Mouse (Mus musculus) kidney, postnatal 4 days (tissue): Measurements from ENCODE around the gene Zdhhc8.
"Not testable (repeated sequence)": the region's sequence is repeated elsewhere in the genome, so short reads cannot be mapped to it uniquely, and the experiment has no call there.

Source experiments
- DNase-seq, 2 experiments: peaks; one replicate each; pipeline ENCODE4 v3.0.0; 2021; ENCODE audit warnings: mixed read lengths in 2 of 2

The Zdhhc8 gene

DNA sequence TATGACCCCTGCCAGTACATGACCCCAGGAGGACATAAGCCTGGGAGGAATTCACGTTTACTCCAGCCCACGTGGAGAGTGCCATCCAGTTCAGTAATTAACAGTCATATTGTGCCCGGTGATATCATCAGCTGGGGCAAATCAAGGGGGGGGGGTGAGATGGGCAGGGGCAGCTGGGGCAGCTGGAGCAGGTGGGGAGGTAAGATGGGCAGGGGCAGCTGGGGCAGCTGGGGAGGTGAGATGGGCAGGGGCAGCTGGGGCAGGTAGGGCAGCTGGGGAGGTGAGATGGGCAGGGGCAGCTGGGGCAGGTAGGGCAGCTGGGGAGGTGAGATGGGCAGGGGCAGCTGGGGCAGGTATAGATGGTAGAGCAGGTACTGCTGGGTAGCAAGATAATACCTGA is 39.4 kb downstream of the Zdhhc8 start:
- DNase-seq, result not testable (repeated sequence)

DNA sequence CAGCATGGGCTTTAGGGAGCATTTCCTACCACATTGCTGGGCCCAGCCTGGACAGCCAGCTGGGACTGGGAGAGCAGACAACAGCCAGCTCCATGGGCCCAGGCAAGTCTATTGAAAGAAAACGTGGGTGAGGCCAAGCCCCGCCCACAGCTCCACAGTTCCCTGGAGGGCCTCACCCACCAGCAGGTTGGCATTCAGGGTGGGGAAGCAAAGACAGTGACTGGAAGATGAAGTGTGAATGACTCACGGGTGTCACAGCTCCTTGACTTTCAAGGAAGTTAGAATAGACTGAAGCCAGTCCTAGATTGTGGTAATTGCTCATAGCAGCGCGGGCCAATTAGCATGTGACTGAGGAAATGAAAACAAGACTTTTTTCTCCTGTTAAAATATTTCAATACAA is 39.9 kb downstream of the Zdhhc8 start:
- DNase-seq, result peak; percentile 53 to 73

DNA sequence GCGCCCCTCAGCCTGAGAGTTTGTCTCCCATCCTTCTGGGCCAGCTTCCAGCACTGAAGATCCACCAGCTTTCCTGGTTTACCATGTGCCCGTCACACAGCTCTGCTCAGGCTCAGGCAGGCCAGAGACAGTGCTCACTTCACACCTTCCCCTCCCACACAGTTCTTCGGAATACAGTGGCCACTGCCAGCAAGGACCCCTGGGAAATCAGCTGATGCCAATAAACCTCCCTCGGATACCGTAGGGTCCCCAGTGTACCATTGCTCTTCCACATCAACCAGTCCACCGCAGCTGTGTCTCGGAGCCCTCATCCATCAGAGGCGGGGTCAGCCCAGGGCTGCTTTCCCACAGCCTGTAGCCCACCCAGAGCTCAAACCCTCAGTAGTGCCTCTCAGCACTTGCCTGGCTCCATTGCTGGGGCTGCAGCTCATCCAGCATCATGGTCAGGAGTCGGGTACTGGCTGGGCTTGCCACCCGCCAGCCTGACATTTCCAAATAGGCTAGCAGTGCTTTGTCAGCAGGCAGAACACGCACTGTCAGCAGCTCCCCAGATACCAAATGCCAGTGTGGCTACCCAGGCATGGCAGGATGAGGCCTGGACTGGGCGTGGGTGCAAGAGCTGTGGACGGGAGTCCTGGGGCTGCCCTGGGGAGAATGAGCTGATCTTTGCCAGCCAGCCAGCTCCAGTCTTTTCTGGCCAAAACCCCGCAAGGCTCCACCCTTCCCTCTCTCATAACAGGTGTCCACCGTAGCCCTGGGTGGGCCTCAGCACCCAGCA is 40.5 kb downstream of the Zdhhc8 start:
- peak; percentile 47 to 67 for DNase-seq

DNA sequence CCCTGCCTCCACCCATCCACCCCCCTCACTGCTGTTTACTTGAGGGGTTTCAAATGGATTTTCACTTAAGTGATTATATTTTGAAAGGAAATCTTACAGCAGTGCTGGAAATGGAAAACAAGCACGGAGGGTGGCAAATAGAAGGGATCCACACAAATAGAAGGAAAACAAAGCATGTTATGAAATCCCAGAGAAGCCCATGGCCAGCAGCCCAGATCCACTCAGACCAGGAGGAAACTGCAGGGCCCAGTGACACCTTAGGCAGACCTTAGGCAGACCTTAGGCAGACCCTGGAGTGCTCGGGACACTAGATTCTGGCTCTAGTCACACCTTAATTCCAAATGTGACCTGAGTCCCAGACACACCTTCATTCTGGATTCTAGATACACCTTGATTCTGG is 43.9 kb downstream of the Zdhhc8 start:
- DNase-seq, result no peak

DNA sequence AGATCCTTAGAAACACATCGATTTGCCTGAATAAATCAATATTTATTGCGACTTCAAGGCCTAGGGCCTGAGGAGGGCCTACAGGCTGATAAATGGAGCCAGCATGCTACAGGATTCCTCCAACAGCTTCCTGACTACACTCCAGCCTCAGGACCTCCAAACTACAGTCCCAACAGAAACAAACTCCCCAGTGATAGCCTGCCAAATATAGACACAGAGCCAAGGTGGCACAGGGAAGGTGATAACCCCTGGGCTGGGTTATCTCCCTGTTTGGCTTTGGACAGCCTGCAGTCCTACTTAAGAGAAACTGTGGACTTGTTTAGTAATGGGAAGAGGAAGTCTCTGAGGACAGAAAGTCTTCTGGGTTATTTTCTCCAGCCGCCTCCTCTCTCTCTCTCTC is 47.7 kb downstream of the Zdhhc8 start:
- no peak for DNase-seq

DNA sequence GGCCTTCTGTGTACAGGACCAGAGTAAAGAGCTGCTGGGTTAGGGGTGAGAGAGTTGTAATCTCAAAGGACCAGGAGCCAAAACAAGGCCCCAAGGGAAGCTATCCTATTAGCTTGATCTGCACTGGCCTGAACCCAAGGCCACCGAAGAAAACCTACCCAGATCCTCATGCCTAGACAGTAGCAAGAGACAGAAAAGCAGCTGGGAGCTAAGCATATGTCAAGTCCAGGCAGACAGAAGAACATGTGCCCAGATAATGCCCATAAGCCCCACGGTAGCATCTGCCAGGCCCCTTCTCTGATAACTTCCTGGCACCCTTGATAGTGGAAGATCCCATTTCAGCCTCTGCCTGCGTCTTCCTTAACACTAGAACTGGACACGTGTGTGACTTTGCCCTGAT is 48.1 kb downstream of the Zdhhc8 start:
- DNase-seq, result no peak

DNA sequence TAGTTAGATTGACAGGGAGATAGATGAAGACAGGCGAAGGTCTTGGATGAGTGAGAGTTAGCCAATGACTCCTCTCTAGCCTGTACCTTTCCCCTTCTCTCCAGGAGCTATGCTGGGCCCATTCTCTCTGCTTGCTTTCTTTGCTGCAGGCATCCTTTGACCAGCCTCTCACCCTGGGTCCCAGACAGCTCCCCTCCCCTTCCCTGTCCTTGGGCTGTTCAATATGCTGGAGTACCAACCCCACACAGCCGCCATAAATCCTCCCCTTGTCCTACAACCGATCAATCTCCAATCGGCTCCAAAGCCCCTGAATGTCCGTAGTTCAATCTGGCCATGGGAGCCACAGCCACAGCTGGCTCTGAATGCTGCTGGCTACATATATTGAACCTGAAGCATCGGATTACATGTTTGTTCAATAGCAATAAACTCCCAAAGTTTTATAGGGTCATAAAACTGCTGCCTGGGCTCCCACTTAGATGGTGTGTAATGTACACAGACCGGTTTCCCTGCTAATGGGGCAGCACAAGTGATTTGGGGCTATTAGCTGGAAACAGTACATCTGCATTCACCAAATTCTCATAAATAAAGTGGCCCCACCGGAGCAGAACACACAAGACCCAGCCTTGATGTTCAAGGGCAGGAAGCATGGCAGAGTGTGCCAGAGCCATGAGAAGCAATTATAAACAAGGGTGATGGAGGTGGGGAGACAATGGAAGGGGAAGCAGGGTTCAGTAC is 49.1 kb downstream of the Zdhhc8 start:
- DNase-seq, result no peak

DNA sequence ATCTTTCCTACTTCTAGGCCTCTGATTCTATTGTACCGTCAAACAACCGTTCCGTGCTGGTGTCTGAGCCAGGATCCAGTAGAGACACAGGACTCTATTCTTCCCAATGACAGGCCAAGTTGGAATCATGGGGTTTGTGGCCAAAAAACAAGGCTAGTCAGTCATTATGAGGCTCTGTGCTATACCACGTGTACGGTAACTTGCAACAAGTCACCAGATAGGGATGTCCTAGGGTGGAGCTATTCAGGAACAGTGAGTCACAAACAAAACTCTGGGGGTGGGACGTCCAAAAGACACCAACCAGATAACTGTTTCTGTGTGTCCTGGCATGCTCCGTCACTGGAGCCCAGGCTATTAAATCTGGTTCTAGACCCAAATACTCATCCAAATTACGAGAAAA is 52.2 kb downstream of the Zdhhc8 start:
- no peak for DNase-seq

DNA sequence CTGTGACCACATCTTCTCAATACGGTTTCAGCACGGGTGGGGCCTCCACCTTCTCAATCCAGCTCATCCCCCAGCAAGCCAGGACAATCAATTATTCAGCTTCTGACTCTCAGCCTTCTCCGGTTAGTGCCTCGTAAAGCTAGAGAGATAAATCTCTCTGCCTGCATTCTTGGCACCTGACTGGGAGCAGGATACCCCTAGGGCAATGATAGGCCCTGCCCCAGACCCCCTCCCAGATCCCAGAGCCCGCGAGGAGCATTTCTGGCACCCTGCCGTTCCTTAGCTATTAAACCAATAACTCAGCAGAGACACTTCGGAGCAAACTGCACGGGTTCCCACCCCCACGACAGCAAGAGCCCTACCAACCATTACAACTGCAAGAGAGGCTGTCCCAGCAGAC is 53.5 kb downstream of the Zdhhc8 start:
- DNase-seq, result peak; percentile 22 to 32

DNA sequence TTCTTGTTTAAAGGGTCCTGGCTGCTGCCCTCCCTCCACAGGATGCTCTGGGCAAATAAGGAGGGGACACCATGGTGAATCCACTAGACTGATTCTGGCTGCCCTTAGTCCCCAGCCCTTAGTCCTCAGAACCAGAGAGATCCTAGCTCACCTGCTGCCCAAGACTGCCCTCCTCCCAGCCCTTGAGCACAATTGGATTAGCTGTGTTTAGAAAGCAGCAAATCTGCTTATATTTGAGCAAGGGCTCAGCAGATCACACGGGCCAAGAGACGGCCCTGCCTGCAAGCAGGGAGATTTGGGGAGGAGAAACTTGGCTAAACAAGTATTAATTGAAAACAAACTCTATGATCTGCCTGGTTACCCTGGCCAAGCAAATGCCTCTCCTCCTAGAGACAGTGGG is 55.3 kb downstream of the Zdhhc8 start:
- no peak for DNase-seq

DNA sequence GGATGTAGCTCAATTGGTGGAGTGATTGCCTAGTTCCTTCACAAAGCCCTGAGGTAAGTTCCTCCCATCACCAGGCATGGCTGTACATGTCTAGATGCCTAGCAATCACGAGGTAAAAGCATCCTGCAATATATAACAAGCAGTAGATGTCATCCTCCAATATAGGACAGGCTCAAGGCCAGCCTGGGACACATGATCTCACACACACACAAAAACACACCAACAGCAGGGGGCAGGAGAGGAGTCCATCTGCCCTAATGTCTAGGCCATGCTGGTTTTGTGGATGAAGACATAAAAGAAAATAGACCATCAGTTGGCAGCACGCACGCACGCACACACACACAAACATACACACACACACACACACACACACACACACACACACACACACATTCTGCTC is 58.2 kb downstream of the Zdhhc8 start:
- peak; percentile 43 to 49 for DNase-seq

DNA sequence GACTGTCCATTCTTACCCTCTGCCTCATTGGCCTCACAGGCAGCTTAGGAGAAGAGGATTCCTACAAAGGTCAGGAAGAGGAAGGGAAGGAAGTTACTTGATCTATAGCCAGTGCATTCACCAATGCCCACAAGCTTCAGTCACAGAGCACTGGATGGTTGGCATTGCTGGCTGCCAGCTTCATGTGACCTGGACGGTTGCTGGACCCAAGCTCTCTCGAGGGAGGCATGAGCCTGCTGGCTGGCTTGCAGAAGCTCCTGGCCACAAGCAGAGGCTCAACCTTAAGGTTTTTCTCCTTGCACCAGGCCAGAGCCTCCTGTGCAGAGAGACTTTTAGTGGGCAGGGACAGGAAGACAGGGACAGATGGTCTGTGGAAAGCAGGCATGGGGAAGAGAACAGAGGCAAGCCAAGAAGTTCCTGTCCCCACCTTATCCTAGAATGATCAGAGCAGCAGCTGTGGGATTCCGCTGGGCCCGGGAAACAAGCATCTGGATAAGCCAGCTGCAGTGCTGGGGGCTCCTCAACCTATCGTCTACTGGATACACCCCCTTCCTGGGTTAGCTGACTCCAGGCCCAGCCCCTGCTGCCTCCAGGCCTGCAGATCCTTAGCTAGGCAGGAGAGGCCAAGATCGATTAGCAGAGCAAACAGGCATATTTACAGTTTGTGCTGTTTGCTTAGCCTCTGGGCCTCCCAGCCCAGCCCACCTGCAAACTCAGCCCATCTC is 59.0 kb downstream of the Zdhhc8 start:
- DNase-seq, result no peak

DNA sequence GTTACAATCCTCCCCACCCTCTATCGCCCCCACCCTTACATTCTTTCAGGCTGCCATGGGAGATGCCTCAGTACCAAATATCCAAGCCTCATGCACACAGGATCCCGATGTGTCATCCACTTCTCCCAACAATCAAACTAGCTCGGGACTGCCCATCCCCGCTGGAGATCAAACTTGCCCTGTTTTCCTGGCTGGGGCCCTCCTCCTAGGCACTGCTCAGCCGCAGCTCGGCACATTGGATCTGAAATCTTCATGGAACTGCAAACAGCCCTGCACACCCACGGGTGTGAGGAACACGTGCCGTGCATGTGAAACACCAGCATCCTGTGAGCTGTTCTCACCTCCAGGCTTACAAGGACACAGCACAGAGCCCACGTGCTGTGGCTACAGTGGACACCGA is 61.1 kb downstream of the Zdhhc8 start:
- no peak for DNase-seq

DNA sequence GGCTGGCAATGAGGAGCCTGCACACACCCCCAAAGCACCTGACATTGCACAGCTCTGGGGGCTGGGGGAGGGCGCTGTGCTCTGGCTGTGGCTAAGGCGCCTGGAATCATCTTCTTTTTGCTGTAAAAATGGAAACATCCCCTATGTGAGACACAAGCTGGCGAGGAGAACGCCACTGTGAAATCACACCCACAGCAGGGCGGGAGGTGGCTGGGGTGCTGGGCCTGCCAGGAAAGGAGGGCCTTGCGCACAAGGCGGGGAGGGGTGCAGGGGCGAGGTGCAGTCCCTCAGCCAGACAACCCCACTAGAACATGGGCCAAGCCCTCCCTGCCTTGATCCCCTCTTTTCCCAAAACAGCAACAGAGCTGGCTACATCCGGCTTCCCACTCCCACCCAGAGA is 61.7 kb downstream of the Zdhhc8 start:
- DNase-seq, result no peak

DNA sequence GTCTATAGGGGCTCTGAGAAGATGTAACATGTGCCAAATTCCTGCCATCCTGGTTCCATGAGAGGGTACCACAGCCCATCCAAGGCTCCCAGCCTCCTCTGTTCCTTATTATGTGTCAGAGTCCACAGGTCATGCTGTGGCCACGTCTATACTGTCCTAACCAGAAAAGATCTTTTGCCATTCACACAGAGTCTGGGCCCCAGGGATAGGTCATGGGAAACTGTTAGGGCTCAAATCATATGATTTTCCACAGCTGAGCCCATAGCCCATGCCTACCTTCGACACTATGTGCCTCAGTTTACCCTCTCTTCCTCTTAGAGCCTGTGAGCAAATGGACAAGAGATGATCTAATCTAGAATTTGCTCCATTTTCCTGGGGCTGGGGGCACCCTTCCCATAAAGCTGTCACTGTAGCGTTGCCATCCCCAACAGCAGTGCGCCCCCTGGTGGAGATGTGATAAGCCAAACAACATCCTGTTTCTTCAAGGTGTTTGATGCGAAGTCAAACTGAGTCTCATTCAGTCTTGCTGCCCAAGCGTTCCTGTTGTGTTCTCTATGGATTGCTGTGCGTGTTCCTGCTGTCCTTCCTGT is 62.6 kb downstream of the Zdhhc8 start:
- peak; percentile 92 to 93 for DNase-seq
